Mouse (Mus musculus): ENCODE data around the gene Gm49510. TPM values are rescaled to one million over a fixed set of nuclear protein-coding genes. Genes with fewer than 3 reads are reported as not detected.

Gene Gm49510
- total and polyA plus RNA-seq, 3 experiments, result 1.4 to 8.2 TPM; not detected in 1

- Histone ChIP-seq H3K36me3 (replicated peaks) (peaks cover 90% of the 10 kb centered on the region), H3K4me1 (ENCODE audit: insufficient read depth, low read depth, low read length) (peaks cover 99% of the 10 kb centered on the region), H3K9me3 (replicated peaks) (no peaks in the 10 kb centered on the region), H3K27me3 (ENCODE audit: insufficient read depth, low read length) (no peaks in the 10 kb centered on the region), H3K4me3 (ENCODE audit: low read depth, low read length) (peak overlapping the region; percentile 68; the same call in 1 of the 2 replicates)
- DNase-seq (ENCODE audit: low spot score) (peak; percentile 52), ATAC-seq (ENCODE audit: extremely low read depth, insufficient number of reproducible peaks, low FRiP score, poor library complexity, severe bottlenecking) (0 out of 2 replicates have a peak, but pooled peaks have one; percentile 9)
- TF ChIP-seq POLR2AphosphoS5 (IDR thresholded peaks at IDR 0.05; ENCODE audit: insufficient replicate concordance, low read depth, low read length), result no peak
- no peak for TF ChIP-seq GATA2 (IDR thresholded peaks at IDR 0.05; ENCODE audit: borderline replicate concordance, low read depth, low read length)
- TF ChIP-seq TAL1 (conservative IDR thresholded peaks at IDR 0.05; ENCODE audit: low read depth, low read length), result no peak
- no peak for TF ChIP-seq GATA1 (IDR thresholded peaks at IDR 0.05; ENCODE audit: borderline replicate concordance, low read length)
- TF ChIP-seq CTCF (IDR thresholded peaks at IDR 0.05; ENCODE audit: low read depth, low read length), result no peak
These were observed 7.0 kb upstream of the Gm49510 start for GRCm38 (mm10) chr15:78892440-78892839.

GRCm38 (mm10) chr15:78894726-78895125 is 4.7 kb upstream of the Gm49510 start:
- H3K27me3 ChIP-seq (ENCODE audit: insufficient read depth, low read length), result no peaks in the 10 kb centered on the region
- peak overlapping the region; percentile 68; the same call in 1 of the 2 replicates for H3K4me3 ChIP-seq (ENCODE audit: low read depth, low read length)
- no peak for DNase-seq (ENCODE audit: low spot score)
- TF ChIP-seq GATA1 (IDR thresholded peaks at IDR 0.05; ENCODE audit: borderline replicate concordance, low read length), result no peak
- no peak for TF ChIP-seq GATA2 (IDR thresholded peaks at IDR 0.05; ENCODE audit: borderline replicate concordance, low read depth, low read length)
- no peak for TF ChIP-seq CTCF (IDR thresholded peaks at IDR 0.05; ENCODE audit: low read depth, low read length)
- no peaks in the 10 kb centered on the region for H3K9me3 ChIP-seq (replicated peaks)
- H3K4me1 ChIP-seq (ENCODE audit: insufficient read depth, low read depth, low read length), result peaks cover 95% of the 10 kb centered on the region
- no peak for ATAC-seq (ENCODE audit: extremely low read depth, insufficient number of reproducible peaks, low FRiP score, poor library complexity, severe bottlenecking)
- H3K36me3 ChIP-seq (replicated peaks), result peaks cover 67% of the 10 kb centered on the region

- no peaks in the 10 kb centered on the region for H3K27me3 ChIP-seq (ENCODE audit: insufficient read depth, low read length)
- no peaks in the 10 kb centered on the region for H3K9me3 ChIP-seq (replicated peaks)
- peaks cover 87% of the 10 kb centered on the region for H3K4me1 ChIP-seq (ENCODE audit: insufficient read depth, low read depth, low read length)
- DNase-seq (ENCODE audit: low spot score), result no peak
- no peak; the same call in 1 of the 2 replicates for ATAC-seq (ENCODE audit: extremely low read depth, insufficient number of reproducible peaks, low FRiP score, poor library complexity, severe bottlenecking)
- peak overlapping the region; percentile 68; the same call in 1 of the 2 replicates for H3K4me3 ChIP-seq (ENCODE audit: low read depth, low read length)
- peaks cover 61% of the 10 kb centered on the region for H3K36me3 ChIP-seq (replicated peaks)
- TF ChIP-seq GATA2 (IDR thresholded peaks at IDR 0.05; ENCODE audit: borderline replicate concordance, low read depth, low read length) (no peak), TAL1 (conservative IDR thresholded peaks at IDR 0.05; ENCODE audit: low read depth, low read length) (no peak)
These were observed 3.7 kb upstream of the Gm49510 start for GRCm38 (mm10) chr15:78895741-78896140.

GRCm38 (mm10) chr15:78896149-78896548 is 3.3 kb upstream of the Gm49510 start:
- peak; percentile 61 for DNase-seq (ENCODE audit: low spot score)
- peak; percentile 5; the same call in 1 of the 2 replicates for ATAC-seq (ENCODE audit: extremely low read depth, insufficient number of reproducible peaks, low FRiP score, poor library complexity, severe bottlenecking)
- peaks cover 87% of the 10 kb centered on the region for H3K4me1 ChIP-seq (ENCODE audit: insufficient read depth, low read depth, low read length)
- H3K27me3 ChIP-seq (ENCODE audit: insufficient read depth, low read length), result no peaks in the 10 kb centered on the region
- H3K4me3 ChIP-seq (ENCODE audit: low read depth, low read length), result peak overlapping the region; percentile 68; the same call in 1 of the 2 replicates
- peaks cover 61% of the 10 kb centered on the region for H3K36me3 ChIP-seq (replicated peaks)
- no peaks in the 10 kb centered on the region for H3K9me3 ChIP-seq (replicated peaks)
- TF ChIP-seq POLR2AphosphoS5 (IDR thresholded peaks at IDR 0.05; ENCODE audit: insufficient replicate concordance, low read depth, low read length), result no peak
- TF ChIP-seq TAL1 (conservative IDR thresholded peaks at IDR 0.05; ENCODE audit: low read depth, low read length), result no peak
- no peak for TF ChIP-seq GATA1 (IDR thresholded peaks at IDR 0.05; ENCODE audit: borderline replicate concordance, low read length)
- TF ChIP-seq CTCF (IDR thresholded peaks at IDR 0.05; ENCODE audit: low read depth, low read length), result no peak
- no peak for TF ChIP-seq GATA2 (IDR thresholded peaks at IDR 0.05; ENCODE audit: borderline replicate concordance, low read depth, low read length)

- DNase-seq (ENCODE audit: low spot score) (no peak), ATAC-seq (ENCODE audit: extremely low read depth, insufficient number of reproducible peaks, low FRiP score, poor library complexity, severe bottlenecking) (no peak)
- Histone ChIP-seq H3K27me3 (ENCODE audit: insufficient read depth, low read length) (no peaks in the 10 kb centered on the region), H3K4me3 (ENCODE audit: low read depth, low read length) (peak overlapping the region; percentile 96; the same call in 1 of the 2 replicates), H3K9me3 (replicated peaks) (no peaks in the 10 kb centered on the region), H3K36me3 (replicated peaks) (peaks cover 61% of the 10 kb centered on the region), H3K4me1 (ENCODE audit: insufficient read depth, low read depth, low read length) (peaks cover 87% of the 10 kb centered on the region)
- TF ChIP-seq POLR2AphosphoS5 (IDR thresholded peaks at IDR 0.05; ENCODE audit: insufficient replicate concordance, low read depth, low read length) (no peak), GATA2 (IDR thresholded peaks at IDR 0.05; ENCODE audit: borderline replicate concordance, low read depth, low read length) (no peak), TAL1 (conservative IDR thresholded peaks at IDR 0.05; ENCODE audit: low read depth, low read length) (no peak; the same call in 1 of the 2 replicates), CTCF (IDR thresholded peaks at IDR 0.05; ENCODE audit: low read depth, low read length) (no peak), GATA1 (IDR thresholded peaks at IDR 0.05; ENCODE audit: borderline replicate concordance, low read length) (no peak)
These were observed 2.0 kb upstream of the Gm49510 start for GRCm38 (mm10) chr15:78897488-78897887.

GRCm38 (mm10) chr15:78898507-78899001 is 913 bp upstream of the Gm49510 start:
- H3K27me3 ChIP-seq (ENCODE audit: insufficient read depth, low read length), result no peaks in the 10 kb centered on the region
- ATAC-seq (ENCODE audit: extremely low read depth, insufficient number of reproducible peaks, low FRiP score, poor library complexity, severe bottlenecking) (no peak), DNase-seq (ENCODE audit: low spot score) (no peak)
- H3K36me3 ChIP-seq (replicated peaks), result peaks cover 61% of the 10 kb centered on the region
- TF ChIP-seq GATA1 (IDR thresholded peaks at IDR 0.05; ENCODE audit: borderline replicate concordance, low read length) (no peak), POLR2AphosphoS5 (IDR thresholded peaks at IDR 0.05; ENCODE audit: insufficient replicate concordance, low read depth, low read length) (no peak), GATA2 (IDR thresholded peaks at IDR 0.05; ENCODE audit: borderline replicate concordance, low read depth, low read length) (no peak), CTCF (IDR thresholded peaks at IDR 0.05; ENCODE audit: low read depth, low read length) (no peak), TAL1 (conservative IDR thresholded peaks at IDR 0.05; ENCODE audit: low read depth, low read length) (no peak)
- H3K4me3 ChIP-seq (ENCODE audit: low read depth, low read length), result peak overlapping the region; percentile 96
- H3K9me3 ChIP-seq (replicated peaks), result no peaks in the 10 kb centered on the region
- peaks cover 87% of the 10 kb centered on the region for H3K4me1 ChIP-seq (ENCODE audit: insufficient read depth, low read depth, low read length)

Data from G1E (cell line).